Mouse (Mus musculus) midbrain, embryonic 10.5 days (tissue): ENCODE results near the gene Cdk17. TPM values are rescaled to one million over a fixed set of nuclear protein-coding genes. Genes with fewer than 3 reads are reported as not detected.
A peak's percentile ranks its signal among the peaks of the same experiment; 100 is the strongest.

Experiments used
- DNase-seq: peaks from one replicate; pipeline ENCODE4 v3.0.0-alpha.2; 2017; ENCODE audit warnings: low spot score
- H3K27ac ChIP-seq: fragments of 300-500 bp; sonication (generic); replicated peaks from 2 replicates; pipeline ENCODE4 v1.5.1; 2016; ENCODE audit warnings: mild to moderate bottlenecking
- H3K27me3 ChIP-seq: fragments of 300-500 bp; sonication (generic); 2 replicates; pipeline ENCODE4 v1.6.1; 2016; ENCODE audit warnings: low read depth, mild to moderate bottlenecking; ENCODE audit not compliant: poor library complexity, severe bottlenecking
- H3K36me3 ChIP-seq: fragments of 300-500 bp; sonication (generic); 2 replicates; pipeline ENCODE4 v1.6.1; 2016; ENCODE audit warnings: mild to moderate bottlenecking, moderate library complexity
- H3K4me1 ChIP-seq: fragments of 300-500 bp; sonication (generic); 2 replicates; pipeline ENCODE4 v1.6.1; 2016
- H3K4me3 ChIP-seq: fragments of 300-500 bp; sonication (generic); 2 replicates; pipeline ENCODE4 v1.5.1; 2016; ENCODE audit warnings: mild to moderate bottlenecking, moderate library complexity
- H3K9me3 ChIP-seq: fragments of 300-500 bp; sonication (generic); replicated peaks from 2 replicates; pipeline ENCODE4 v1.6.1; 2016; ENCODE audit warnings: mild to moderate bottlenecking
- WGBS: fragments of 180-500 bp; shearing (Covaris S2); methylation state at CpG from one replicate; pipeline ENCODE4 v1.1.7; 2016; 5-methylcytosine and 5-hydroxymethylcytosine counted together
- polyA plus RNA-seq: library from polyadenylated mRNA; unstranded; fragments of >200 nt; fragmentation: Nextera tagmentation; extraction: Ambion mirVana; gene quantifications from 2 replicates; pipeline ENCODE4 v1.2.1, GENCODE M21; 2016

Gene Cdk17
- polyA plus RNA-seq, 1 experiment from 2014 or later, result 20.1 TPM

DNA sequence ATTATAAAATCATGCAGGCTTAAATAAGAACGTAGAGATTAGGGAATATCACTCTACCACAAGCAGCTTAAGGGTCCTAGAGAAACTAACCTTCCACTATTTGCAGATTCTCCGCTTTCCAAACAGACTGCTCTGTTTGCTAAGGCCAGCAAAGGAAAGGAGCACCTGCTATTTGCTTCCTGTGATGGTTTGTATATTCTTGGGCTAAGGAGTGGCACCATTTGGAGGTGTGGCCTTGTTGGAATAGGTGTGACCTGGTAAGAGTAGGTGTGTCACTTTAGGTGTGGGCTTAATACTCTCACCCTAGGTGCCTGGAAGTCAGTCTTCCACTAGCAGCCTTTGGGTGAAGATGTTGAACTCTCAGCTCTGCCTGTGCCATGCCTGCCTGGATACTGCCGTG is 34.6 kb upstream of the Cdk17 start:
- H3K27me3 ChIP-seq, result no peaks in the 10 kb centered on the region
- no peaks in the 10 kb centered on the region for H3K36me3 ChIP-seq
- no peak overlapping the region for H3K27ac ChIP-seq
- H3K4me1 ChIP-seq, result peaks cover 12% of the 10 kb centered on the region; the same call in 1 of the 2 replicates
- H3K4me3 ChIP-seq, result no peak overlapping the region
- DNase-seq, result no peak
- whole genome bisulfite sequencing, result 81% methylated on average over 3 of the region's 3 CpGs
- H3K9me3 ChIP-seq, result no peaks in the 10 kb centered on the region

- Histone ChIP-seq H3K4me3 (no peak overlapping the region), H3K27ac (no peak overlapping the region), H3K9me3 (no peaks in the 10 kb centered on the region), H3K36me3 (no peaks in the 10 kb centered on the region), H3K4me1 (peaks cover 9% of the 10 kb centered on the region; the same call in 1 of the 2 replicates), H3K27me3 (no peaks in the 10 kb centered on the region)
- no peak for DNase-seq
- 93% methylated on average over 2 of the region's 2 CpGs for WGBS
Measured at GRCm38 (mm10) chr10:93128566-93128965, 32.1 kb upstream of the Cdk17 start.

GRCm38 (mm10) chr10:93129345-93129744 is 31.3 kb upstream of the Cdk17 start:
- 96% methylated on average over 1 of the region's 1 CpGs for WGBS

GRCm38 (mm10) chr10:93129904-93130455 is 30.7 kb upstream of the Cdk17 start:
- H3K27ac ChIP-seq, result no peak overlapping the region
- DNase-seq, result no peak
- no peaks in the 10 kb centered on the region for H3K9me3 ChIP-seq

More at GRCm38 (mm10) chr10:93129345-93129744, 31.3 kb upstream of the Cdk17 start:
- no peak for DNase-seq
- Histone ChIP-seq H3K4me1 (peaks cover 9% of the 10 kb centered on the region; the same call in 1 of the 2 replicates), H3K27me3 (no peaks in the 10 kb centered on the region), H3K36me3 (no peaks in the 10 kb centered on the region), H3K9me3 (no peaks in the 10 kb centered on the region), H3K4me3 (no peak overlapping the region), H3K27ac (no peak overlapping the region)

DNA sequence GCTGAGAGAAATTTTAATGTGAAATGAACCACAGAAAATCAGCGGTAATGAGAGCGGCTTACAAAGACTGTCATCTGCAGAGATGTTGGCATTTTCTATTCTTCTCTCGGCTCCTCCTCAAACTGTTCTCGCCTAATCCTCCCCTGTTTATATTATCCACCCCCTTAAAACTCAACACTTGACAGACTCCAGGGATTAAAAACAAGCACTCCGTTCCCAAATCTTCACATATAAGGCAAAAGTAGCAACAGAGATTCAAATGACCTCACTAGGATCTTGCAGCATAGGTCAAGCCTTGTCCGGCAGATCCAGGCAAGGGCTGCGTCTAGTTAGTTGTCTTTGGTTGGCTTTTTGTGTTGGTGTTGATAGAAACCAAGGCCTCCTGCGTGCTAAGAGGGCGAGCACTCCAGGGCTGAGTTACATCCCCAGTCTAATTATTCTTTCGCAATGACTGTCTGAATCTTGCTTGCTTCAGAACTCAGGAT is 30.2 kb upstream of the Cdk17 start:
- H3K9me3 ChIP-seq, result no peaks in the 10 kb centered on the region
- H3K4me3 ChIP-seq, result no peak overlapping the region
- H3K27ac ChIP-seq, result 0 out of 2 replicates have a peak overlapping the region, but pooled peaks have one; percentile 28
- H3K36me3 ChIP-seq, result no peaks in the 10 kb centered on the region
- WGBS, result 60% methylated on average over 10 of the region's 10 CpGs
- H3K4me1 ChIP-seq, result peaks cover 9% of the 10 kb centered on the region; the same call in 1 of the 2 replicates
- H3K27me3 ChIP-seq, result no peaks in the 10 kb centered on the region
- no peak for DNase-seq

More at GRCm38 (mm10) chr10:93129904-93130455, 30.7 kb upstream of the Cdk17 start:
- Histone ChIP-seq H3K27me3 (no peaks in the 10 kb centered on the region), H3K4me1 (peaks cover 9% of the 10 kb centered on the region; the same call in 1 of the 2 replicates), H3K36me3 (no peaks in the 10 kb centered on the region), H3K4me3 (no peak overlapping the region)
- WGBS, result 79% methylated on average over 9 of the region's 9 CpGs

DNA sequence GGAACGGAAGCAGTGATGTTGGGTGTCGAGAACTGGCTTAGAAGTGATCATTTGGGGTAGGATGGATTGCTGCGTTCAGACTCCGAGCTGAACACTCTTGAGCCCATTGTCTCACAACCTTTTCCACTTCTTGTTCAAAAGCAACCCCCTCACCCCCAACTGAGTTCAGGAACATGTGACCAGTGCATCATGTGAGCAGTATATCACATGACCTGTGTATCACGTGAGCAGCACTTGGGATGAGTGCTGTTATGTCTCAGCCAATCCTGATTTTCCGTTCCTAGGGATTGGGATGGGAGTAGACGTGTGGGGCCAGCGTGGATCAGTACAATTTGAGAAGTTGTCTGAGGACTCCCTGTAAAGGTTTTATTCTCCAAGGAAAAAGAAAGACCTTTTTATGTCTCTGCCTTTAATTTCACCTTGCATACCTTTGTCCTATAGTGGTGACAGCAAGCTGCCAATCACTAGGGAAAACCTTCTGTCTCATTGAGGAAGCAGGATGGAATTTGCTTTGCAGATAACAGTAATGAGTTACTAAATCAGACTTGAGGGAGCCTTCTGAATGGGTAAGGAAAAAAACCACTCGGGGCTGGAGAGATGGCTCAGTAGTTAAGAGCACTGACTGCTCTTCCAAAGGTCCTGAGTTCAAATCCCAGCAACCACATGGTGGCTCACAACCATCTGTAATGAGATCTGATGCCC is 28.7 kb upstream of the Cdk17 start:
- no peak overlapping the region for H3K4me3 ChIP-seq
- H3K9me3 ChIP-seq, result no peaks in the 10 kb centered on the region
- no peaks in the 10 kb centered on the region for H3K27me3 ChIP-seq
- WGBS, result 92% methylated on average over 9 of the region's 9 CpGs
- no peaks in the 10 kb centered on the region for H3K36me3 ChIP-seq
- H3K27ac ChIP-seq, result no peak overlapping the region
- H3K4me1 ChIP-seq, result peaks cover 9% of the 10 kb centered on the region; the same call in 1 of the 2 replicates
- no peak for DNase-seq

- DNase-seq, result no peak
- Histone ChIP-seq H3K4me1 (peaks cover 11% of the 10 kb centered on the region), H3K27ac (no peak overlapping the region), H3K9me3 (no peaks in the 10 kb centered on the region), H3K4me3 (no peak overlapping the region), H3K36me3 (no peaks in the 10 kb centered on the region), H3K27me3 (no peaks in the 10 kb centered on the region)
- WGBS, result 91% methylated on average over 3 of the region's 3 CpGs
Measured at GRCm38 (mm10) chr10:93138730-93139129, 21.9 kb upstream of the Cdk17 start.

GRCm38 (mm10) chr10:93140778-93141177 is 19.9 kb upstream of the Cdk17 start:
- DNase-seq, result no peak
- Histone ChIP-seq H3K36me3 (no peaks in the 10 kb centered on the region), H3K9me3 (no peaks in the 10 kb centered on the region), H3K4me1 (peaks cover 11% of the 10 kb centered on the region), H3K27ac (no peak overlapping the region), H3K27me3 (no peaks in the 10 kb centered on the region), H3K4me3 (no peak overlapping the region)
- WGBS, result 70% methylated on average over 4 of the region's 4 CpGs

GRCm38 (mm10) chr10:93142600-93143284 is 17.9 kb upstream of the Cdk17 start:
- peak overlapping the region; percentile 11; the same call in 1 of the 2 replicates for H3K4me3 ChIP-seq
- no peaks in the 10 kb centered on the region for H3K36me3 ChIP-seq
- H3K9me3 ChIP-seq, result no peaks in the 10 kb centered on the region
- no peak for DNase-seq
- no peak overlapping the region for H3K27ac ChIP-seq
- peaks cover 11% of the 10 kb centered on the region for H3K4me1 ChIP-seq
- WGBS, result 73% methylated on average over 8 of the region's 8 CpGs
- H3K27me3 ChIP-seq, result no peaks in the 10 kb centered on the region

DNA sequence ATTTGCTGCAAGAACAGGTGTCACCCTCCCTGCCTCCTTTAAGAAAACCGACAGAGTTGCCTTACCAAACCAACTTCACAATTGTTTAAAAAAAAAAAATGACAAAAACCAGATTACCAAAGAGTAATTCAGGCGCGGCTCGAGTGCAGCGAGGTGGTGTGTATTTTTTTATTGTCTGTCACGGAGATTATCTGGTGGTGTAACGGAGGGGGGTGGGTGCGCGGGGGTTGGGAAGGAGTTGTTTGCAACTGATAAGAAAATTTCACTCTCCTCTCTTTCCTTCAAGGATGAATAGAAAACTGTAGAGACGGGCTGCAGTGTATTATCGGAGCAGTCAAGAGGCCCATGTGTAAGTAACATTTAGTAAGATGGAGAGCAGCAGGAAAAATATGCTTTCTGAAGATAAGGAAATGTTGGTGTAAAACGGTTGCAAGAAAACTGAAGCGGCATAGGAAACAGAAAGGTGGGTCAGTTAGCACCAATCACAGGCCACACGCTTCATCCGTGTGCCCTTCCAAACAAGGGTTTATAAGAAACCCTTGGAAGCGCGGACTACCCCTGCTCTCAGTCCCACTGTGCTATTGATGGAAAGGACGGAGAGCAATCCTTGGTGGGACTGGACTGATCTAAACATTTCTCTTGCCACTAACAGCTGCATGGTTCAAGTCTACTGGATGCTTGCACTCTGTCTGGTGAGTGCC is 17.2 kb upstream of the Cdk17 start:
- peaks cover 11% of the 10 kb centered on the region for H3K4me1 ChIP-seq
- no peak for DNase-seq
- no peaks in the 10 kb centered on the region for H3K9me3 ChIP-seq
- no peaks in the 10 kb centered on the region for H3K27me3 ChIP-seq
- peak overlapping the region; percentile 42 for H3K27ac ChIP-seq
- H3K36me3 ChIP-seq, result no peaks in the 10 kb centered on the region
- 45% methylated on average over 18 of the region's 18 CpGs for WGBS
- peak overlapping the region; percentile 11; the same call in 1 of the 2 replicates for H3K4me3 ChIP-seq

DNA sequence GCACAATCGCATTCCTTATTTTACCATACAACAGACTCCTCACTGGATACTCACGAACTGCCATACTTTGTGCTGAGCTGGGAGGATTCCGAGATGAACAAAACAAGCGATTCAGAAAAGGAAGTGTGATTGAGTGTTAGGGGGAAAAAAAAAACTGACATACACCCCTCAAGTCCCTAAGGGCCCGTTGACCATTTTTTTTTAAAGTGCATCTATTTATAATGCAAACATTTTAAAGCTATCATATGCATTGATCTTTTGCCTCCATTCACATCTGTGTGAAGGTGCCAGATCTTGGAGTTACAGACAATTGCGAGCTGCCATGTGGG is 16.7 kb upstream of the Cdk17 start:
- Histone ChIP-seq H3K9me3 (no peaks in the 10 kb centered on the region), H3K4me1 (peaks cover 11% of the 10 kb centered on the region), H3K27ac (peak overlapping the region; percentile 42), H3K27me3 (no peaks in the 10 kb centered on the region), H3K4me3 (no peak overlapping the region), H3K36me3 (no peaks in the 10 kb centered on the region)
- no peak for DNase-seq
- WGBS, result 87% methylated on average over 6 of the region's 6 CpGs

- Histone ChIP-seq H3K36me3 (no peaks in the 10 kb centered on the region), H3K4me1 (peaks cover 11% of the 10 kb centered on the region), H3K27ac (no peak overlapping the region), H3K4me3 (no peak overlapping the region), H3K27me3 (no peaks in the 10 kb centered on the region), H3K9me3 (no peaks in the 10 kb centered on the region)
- no peak for DNase-seq
- 89% methylated on average over 1 of the region's 1 CpGs for WGBS
Measured at GRCm38 (mm10) chr10:93144579-93144978, 16.1 kb upstream of the Cdk17 start.
